In the genomic region with DNA sequence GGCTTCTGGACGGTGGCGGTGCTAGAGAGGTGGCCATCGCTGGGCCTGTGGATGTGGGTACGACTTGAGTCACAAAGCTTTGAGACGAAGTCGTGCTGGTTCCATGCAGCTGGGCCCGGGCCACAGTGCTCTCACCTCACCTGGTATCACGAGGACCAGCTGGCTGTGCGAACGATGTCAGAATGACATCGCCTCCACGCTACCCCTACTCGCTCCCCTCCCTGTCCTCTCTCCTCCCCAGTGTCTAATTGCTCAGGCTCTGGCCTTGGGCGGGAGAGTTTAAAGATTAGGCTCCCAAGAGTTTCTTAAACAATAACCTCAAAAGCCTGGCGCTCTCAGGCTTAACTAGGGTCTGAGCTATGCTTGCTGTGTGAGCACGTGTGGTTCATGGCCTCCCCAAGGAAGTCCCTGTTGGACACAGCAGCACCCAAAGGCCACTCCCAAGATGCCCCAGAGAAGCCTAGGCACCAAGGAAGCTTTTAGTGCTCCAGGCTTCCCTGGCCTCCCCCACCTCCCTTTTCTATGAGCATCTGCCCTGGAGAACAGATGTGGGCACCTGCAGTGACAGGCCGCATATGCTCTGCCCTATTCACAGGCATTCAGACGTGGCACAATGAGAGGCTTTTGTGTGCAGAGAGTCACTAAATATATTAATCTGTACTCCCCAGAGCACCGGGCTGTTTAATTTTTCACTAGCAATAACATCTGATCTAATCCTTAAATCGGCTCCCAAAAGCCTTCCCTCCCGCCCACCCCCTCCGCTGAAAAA, we compare ENCODE assay signal across 9 mouse cellular contexts. TPM values are rescaled to one million over a fixed set of nuclear protein-coding genes. Genes with fewer than 3 reads are reported as not detected.
A peak's percentile ranks its signal among the peaks of the same experiment; 100 is the strongest.
DNase-seq lines count a peak whose midpoint lies in the region; ATAC-seq and TF ChIP-seq lines count a peak whose summit lies in the region.
"Had no signal": no experiment of that assay in that cellular context is flagged by ENCODE, and none has a peak within 500 bp of the region (broad histone marks: within the 10 kb centered on the region; RNA-seq: fewer than 3 reads in every experiment).

No protein-coding gene starts in this region.

- DNase-seq in heart, adult 9 months (ENCODE audit: low spot score in 2 of 2): no peak
- peak; percentile 84 for DNase-seq in brain, embryonic 14.5 days (ENCODE audit: low read depth)
- no peak for DNase-seq in hindbrain, embryonic 14.5 days (ENCODE audit: low spot score)
- no peak for DNase-seq in cerebellum, postnatal 25 days
- DNase-seq in adrenal gland, postnatal 36 days: no peak
- DNase-seq: cerebellum, adult 11-12 months had no signal

- no peak for TF ChIP-seq POLR2A in brain, embryonic 14.5 days (IDR thresholded peaks at IDR 0.05; ENCODE audit: borderline replicate concordance, extremely low read depth, insufficient read depth, insufficient read length, poor library complexity, severe bottlenecking)

- 13% methylated on average over 22 of the region's 22 CpGs for WGBS in heart, embryonic 13.5 days
- WGBS in hindbrain, embryonic 14.5 days: 4% methylated on average over 22 of the region's 22 CpGs
- WGBS in midbrain, embryonic 13.5 days: under 1% methylated on average over 22 of the region's 22 CpGs

- H3K36me3 ChIP-seq in heart, embryonic 13.5 days: no peaks in the 10 kb centered on the region
- no peaks in the 10 kb centered on the region for H3K36me3 ChIP-seq in hindbrain, embryonic 14.5 days (replicated peaks; ENCODE audit: control insufficient read depth, insufficient read depth)
- H3K36me3 ChIP-seq in midbrain, embryonic 13.5 days: no peaks in the 10 kb centered on the region

- no peak overlapping the region for H3K27ac ChIP-seq in heart, embryonic 13.5 days (replicated peaks)
- 0 out of 2 replicates have a peak overlapping the region, but pooled peaks have one; percentile 33 for H3K27ac ChIP-seq in hindbrain, embryonic 14.5 days
- H3K27ac ChIP-seq in midbrain, embryonic 13.5 days: peak overlapping the region; percentile 76

- H3K4me2 ChIP-seq in heart, embryonic 13.5 days: peak overlapping the region; percentile 94
- H3K4me2 ChIP-seq in hindbrain, embryonic 14.5 days (replicated peaks): peak overlapping the region; percentile 79
- peak overlapping the region; percentile 94 for H3K4me2 ChIP-seq in midbrain, embryonic 13.5 days (replicated peaks)

- 0 out of 2 replicates have a peak, but pooled peaks cover 3% of the 10 kb centered on the region for H3K9me3 ChIP-seq in heart, embryonic 13.5 days
- H3K9me3 ChIP-seq in hindbrain, embryonic 14.5 days (ENCODE audit: control insufficient read depth, low read length): no peaks in the 10 kb centered on the region
- H3K9me3 ChIP-seq in midbrain, embryonic 13.5 days: no peaks in the 10 kb centered on the region

- peaks cover 88% of the 10 kb centered on the region for H3K27me3 ChIP-seq in heart, embryonic 13.5 days (replicated peaks)
- no peaks in the 10 kb centered on the region for H3K27me3 ChIP-seq in hindbrain, embryonic 14.5 days (ENCODE audit: control insufficient read depth, insufficient read depth, low read length)
- peaks cover 22% of the 10 kb centered on the region for H3K27me3 ChIP-seq in midbrain, embryonic 13.5 days

- H3K9ac ChIP-seq in heart, embryonic 13.5 days: peak overlapping the region; percentile 76
- H3K9ac ChIP-seq in hindbrain, embryonic 14.5 days: peak overlapping the region; percentile 59
- peak overlapping the region; percentile 52 for H3K9ac ChIP-seq in midbrain, embryonic 13.5 days (replicated peaks)

- TF ChIP-seq CTCF in brain, embryonic 14.5 days (IDR thresholded peaks at IDR 0.05; ENCODE audit: borderline replicate concordance, extremely low read depth, insufficient read depth, insufficient read length): no peak

- peaks cover 28% of the 10 kb centered on the region for H3K4me1 ChIP-seq in heart, embryonic 13.5 days
- peaks cover 24% of the 10 kb centered on the region for H3K4me1 ChIP-seq in hindbrain, embryonic 14.5 days (replicated peaks; ENCODE audit: control insufficient read depth, insufficient read depth, low read length)
- H3K4me1 ChIP-seq in midbrain, embryonic 13.5 days (replicated peaks): peaks cover 61% of the 10 kb centered on the region

- ATAC-seq in heart, embryonic 13.5 days (ENCODE audit: extremely low read depth, insufficient number of reproducible peaks, low FRiP score, low TSS enrichment): no peak
- ATAC-seq in hindbrain, embryonic 14.5 days (ENCODE audit: low FRiP score): peak; percentile 38
- peak; percentile 51 for ATAC-seq in midbrain, embryonic 13.5 days
- ATAC-seq in frontal cortex, adult (ENCODE audit: low TSS enrichment): no peak

- peak overlapping the region; percentile 57 for H3K4me3 ChIP-seq in heart, embryonic 13.5 days
- peak overlapping the region; percentile 37 for H3K4me3 ChIP-seq in hindbrain, embryonic 14.5 days (replicated peaks; ENCODE audit: low read length)
- peak overlapping the region; percentile 42 for H3K4me3 ChIP-seq in midbrain, embryonic 13.5 days (replicated peaks)

RNA-seq across cellular contexts. Expression of gene Dll1, which starts 4.6 kb away (rescaled TPM):
- 6.6 and 7.8 TPM in 2 replicates for polyA plus RNA-seq in heart, embryonic 13.5 days (2015; fragmentation: Nextera tagmentation; extraction: Ambion mirVana)
- 48.4 and 74.1 TPM in 2 replicates for polyA plus RNA-seq in brain, embryonic 14.5 days (2012; rRNA removed)
- 12.5 and 15.1 TPM in 2 replicates for polyA plus RNA-seq in hindbrain, embryonic 14.5 days (2014; fragmentation: Nextera tagmentation; extraction: Ambion mirVana)
- polyA plus RNA-seq in midbrain, embryonic 13.5 days (2015; fragmentation: Nextera tagmentation; extraction: Ambion mirVana): 45.4 and 47.7 TPM in 2 replicates
- 1 to 10 TPM; 3.6 to 5.2 TPM for total RNA-seq in adrenal gland, postnatal 36 days (2021)

RNA-seq across cellular contexts. Expression of gene Fam120b, which starts 14.7 kb away (rescaled TPM):
- polyA plus RNA-seq in heart, embryonic 13.5 days (2015; fragmentation: Nextera tagmentation; extraction: Ambion mirVana): 13.9 and 15.2 TPM in 2 replicates
- 23.8 and 29.5 TPM in 2 replicates for polyA plus RNA-seq in brain, embryonic 14.5 days (2012; rRNA removed)
- 45.2 and 50.4 TPM in 2 replicates for polyA plus RNA-seq in hindbrain, embryonic 14.5 days (2014; fragmentation: Nextera tagmentation; extraction: Ambion mirVana)
- 43.6 and 46.5 TPM in 2 replicates for polyA plus RNA-seq in midbrain, embryonic 13.5 days (2015; fragmentation: Nextera tagmentation; extraction: Ambion mirVana)
- total RNA-seq in adrenal gland, postnatal 36 days (2021): 10 to 100 TPM; 20.7 to 20.8 TPM

Comparison
In these comparisons a context has a peak if more than half of its experiments do, and no peak if none do; other contexts are left out.
1. ATAC-seq: peak in hindbrain, embryonic 14.5 days (single experiment) and midbrain, embryonic 13.5 days (single experiment); none in heart, embryonic 13.5 days (single experiment) and frontal cortex, adult (single experiment).
2. Peak in every context shown above with its lines, with median percentiles within 50 percentile points of each other: H3K4me2 ChIP-seq, H3K4me3 ChIP-seq and H3K9ac ChIP-seq.